Mouse (Mus musculus): Measurements from ENCODE around the gene Slc24a2. TPM values are rescaled to one million over a fixed set of nuclear protein-coding genes. Genes with fewer than 3 reads are reported as not detected.

Gene Slc24a2
- polyA plus RNA-seq, 1 experiment, result not detected

DNA sequence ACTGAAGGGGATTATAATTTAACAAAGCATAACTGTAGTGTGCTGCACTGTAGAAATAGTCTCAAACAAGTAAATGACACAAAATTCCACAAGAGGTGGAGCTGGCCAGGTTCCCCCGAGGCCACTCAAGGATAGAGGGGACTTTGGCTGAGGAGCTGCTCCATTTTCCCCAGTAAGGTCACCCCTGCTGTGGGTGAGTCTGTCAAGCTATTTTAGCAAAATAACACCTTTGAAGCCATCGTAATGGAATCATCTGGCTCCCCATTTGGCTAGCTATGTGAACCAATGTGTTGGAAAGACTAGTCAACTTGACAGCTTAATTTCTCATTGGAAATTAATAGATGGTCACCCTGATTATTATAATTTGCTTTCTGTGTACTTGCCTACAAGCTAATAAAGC, 28.2 kb downstream of the Slc24a2 start:
- H3K27me3 ChIP-seq (ENCODE audit: control insufficient read depth), result no peaks in the 10 kb centered on the region
- H3K36me3 ChIP-seq (ENCODE audit: control insufficient read depth), result no peaks in the 10 kb centered on the region
- H3K4me1 ChIP-seq (ENCODE audit: control insufficient read depth), result no peaks in the 10 kb centered on the region
- TF ChIP-seq TAL1 (IDR thresholded peaks at IDR 0.05; ENCODE audit: low read length), result no peak
- TF ChIP-seq GATA1 (IDR thresholded peaks at IDR 0.05; ENCODE audit: low read length), result no peak
- peaks cover 7% of the 10 kb centered on the region; the same call in 1 of the 2 replicates for H3K9me3 ChIP-seq (ENCODE audit: control insufficient read depth, low read length)
- H3K4me3 ChIP-seq (replicated peaks), result no peak overlapping the region

DNA sequence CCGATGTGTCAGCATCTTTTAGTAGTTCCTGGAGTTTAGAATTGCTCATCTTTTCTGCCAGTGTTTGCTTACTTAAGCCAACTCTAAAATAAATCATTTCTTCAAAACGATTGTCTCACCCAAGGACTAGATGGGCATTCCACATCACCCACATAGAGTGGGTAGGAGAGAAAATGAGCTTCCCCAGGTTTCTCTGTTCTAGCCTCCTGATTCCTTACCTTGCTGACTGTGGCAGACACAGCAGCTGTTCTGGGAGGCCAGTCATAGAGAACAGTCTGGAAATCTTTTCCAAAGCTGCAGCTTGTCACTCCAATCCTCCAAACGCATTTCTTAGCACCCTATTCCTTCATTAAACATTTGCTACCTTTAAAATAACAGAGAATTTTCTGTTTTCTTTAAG, 29.0 kb downstream of the Slc24a2 start:
- Histone ChIP-seq H3K36me3 (ENCODE audit: control insufficient read depth) (no peaks in the 10 kb centered on the region), H3K4me1 (ENCODE audit: control insufficient read depth) (no peaks in the 10 kb centered on the region), H3K4me3 (replicated peaks) (no peak overlapping the region), H3K9me3 (ENCODE audit: control insufficient read depth, low read length) (peaks cover 7% of the 10 kb centered on the region; the same call in 1 of the 2 replicates), H3K27me3 (ENCODE audit: control insufficient read depth) (no peaks in the 10 kb centered on the region)
- TF ChIP-seq GATA1 (IDR thresholded peaks at IDR 0.05; ENCODE audit: low read length), result no peak
- no peak for TF ChIP-seq TAL1 (IDR thresholded peaks at IDR 0.05; ENCODE audit: low read length)

GRCm38 (mm10) chr4:87184147-87184930, 45.9 kb downstream of the Slc24a2 start:
- Histone ChIP-seq H3K9me3 (ENCODE audit: control insufficient read depth, low read length) (no peaks in the 10 kb centered on the region), H3K4me3 (replicated peaks) (no peak overlapping the region), H3K4me1 (ENCODE audit: control insufficient read depth) (no peaks in the 10 kb centered on the region), H3K36me3 (ENCODE audit: control insufficient read depth) (no peaks in the 10 kb centered on the region), H3K27me3 (ENCODE audit: control insufficient read depth) (no peaks in the 10 kb centered on the region)
- TF ChIP-seq GATA1 (IDR thresholded peaks at IDR 0.05; ENCODE audit: low read length) (no peak), TAL1 (IDR thresholded peaks at IDR 0.05; ENCODE audit: low read length) (no peak)

- no peaks in the 10 kb centered on the region for H3K4me1 ChIP-seq (ENCODE audit: control insufficient read depth)
- no peak overlapping the region for H3K4me3 ChIP-seq (replicated peaks)
Observed at GRCm38 (mm10) chr4:87177116-87177515, 53.2 kb downstream of the Slc24a2 start.

DNA sequence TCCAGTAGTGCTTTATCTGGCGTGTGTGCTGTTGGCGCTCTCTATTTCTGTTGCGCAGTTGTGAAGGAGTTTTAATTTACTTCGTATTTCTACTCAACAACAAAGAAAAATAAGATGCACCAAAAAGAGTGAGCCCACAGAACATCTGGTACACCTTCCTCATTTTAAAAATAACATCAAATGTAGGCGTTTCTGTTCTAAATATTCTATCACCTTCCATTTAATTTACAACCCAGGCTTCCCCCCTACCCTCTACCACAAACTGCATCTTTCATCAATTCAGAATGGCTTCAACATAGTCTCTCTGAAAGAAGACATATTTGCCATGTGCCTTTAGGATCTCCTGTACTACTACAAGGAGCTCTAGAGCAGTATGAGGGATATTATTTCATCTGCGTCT, 66.3 kb downstream of the Slc24a2 start:
- no peaks in the 10 kb centered on the region for H3K36me3 ChIP-seq (ENCODE audit: control insufficient read depth)
- no peak overlapping the region for H3K4me3 ChIP-seq (replicated peaks)
- H3K9me3 ChIP-seq (ENCODE audit: control insufficient read depth, low read length), result no peaks in the 10 kb centered on the region
- TF ChIP-seq GATA1 (IDR thresholded peaks at IDR 0.05; ENCODE audit: low read length) (no peak), TAL1 (IDR thresholded peaks at IDR 0.05; ENCODE audit: low read length) (no peak)
- no peaks in the 10 kb centered on the region for H3K4me1 ChIP-seq (ENCODE audit: control insufficient read depth)
- H3K27me3 ChIP-seq (ENCODE audit: control insufficient read depth), result no peaks in the 10 kb centered on the region

More at GRCm38 (mm10) chr4:87177116-87177515, 53.2 kb downstream of the Slc24a2 start:
- no peaks in the 10 kb centered on the region for H3K27me3 ChIP-seq (ENCODE audit: control insufficient read depth)
- peaks cover 4% of the 10 kb centered on the region; the same call in 1 of the 2 replicates for H3K9me3 ChIP-seq (ENCODE audit: control insufficient read depth, low read length)
- no peak for TF ChIP-seq TAL1 (IDR thresholded peaks at IDR 0.05; ENCODE audit: low read length)
- TF ChIP-seq GATA1 (IDR thresholded peaks at IDR 0.05; ENCODE audit: low read length), result no peak
- no peaks in the 10 kb centered on the region for H3K36me3 ChIP-seq (ENCODE audit: control insufficient read depth)

- H3K9me3 ChIP-seq (ENCODE audit: control insufficient read depth, low read length), result peaks cover 3% of the 10 kb centered on the region; the same call in 1 of the 2 replicates
- H3K27me3 ChIP-seq (ENCODE audit: control insufficient read depth), result no peaks in the 10 kb centered on the region
- no peaks in the 10 kb centered on the region for H3K36me3 ChIP-seq (ENCODE audit: control insufficient read depth)
- TF ChIP-seq GATA1 (IDR thresholded peaks at IDR 0.05; ENCODE audit: low read length) (no peak), TAL1 (IDR thresholded peaks at IDR 0.05; ENCODE audit: low read length) (no peak)
- H3K4me3 ChIP-seq (replicated peaks), result no peak overlapping the region
- no peaks in the 10 kb centered on the region for H3K4me1 ChIP-seq (ENCODE audit: control insufficient read depth)
Observed at GRCm38 (mm10) chr4:87158053-87158452, 72.2 kb downstream of the Slc24a2 start.

DNA sequence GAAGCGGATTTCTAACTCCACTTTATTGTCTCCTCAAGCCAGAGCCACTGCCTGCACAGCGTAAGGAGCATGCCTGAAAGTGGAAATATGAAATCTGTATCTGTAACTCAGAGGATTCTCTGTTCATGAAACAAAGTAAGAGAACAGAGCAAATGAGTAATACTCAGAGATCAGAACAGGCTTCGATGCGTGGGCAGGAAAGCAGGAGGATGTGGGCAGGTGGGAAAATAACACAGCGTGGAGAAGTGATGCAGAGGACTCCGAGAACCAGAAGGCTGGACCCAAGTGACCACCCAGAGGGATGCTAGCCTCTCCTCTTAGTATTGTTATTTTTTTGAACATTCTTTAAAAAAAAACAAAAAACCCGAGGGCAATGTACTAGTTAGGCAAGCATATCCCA, 78.3 kb downstream of the Slc24a2 start:
- H3K4me3 ChIP-seq (replicated peaks), result no peak overlapping the region
- no peaks in the 10 kb centered on the region for H3K36me3 ChIP-seq (ENCODE audit: control insufficient read depth)
- no peaks in the 10 kb centered on the region for H3K4me1 ChIP-seq (ENCODE audit: control insufficient read depth)
- peaks cover 3% of the 10 kb centered on the region; the same call in 1 of the 2 replicates for H3K9me3 ChIP-seq (ENCODE audit: control insufficient read depth, low read length)
- TF ChIP-seq TAL1 (IDR thresholded peaks at IDR 0.05; ENCODE audit: low read length) (no peak), GATA1 (IDR thresholded peaks at IDR 0.05; ENCODE audit: low read length) (no peak)
- no peaks in the 10 kb centered on the region for H3K27me3 ChIP-seq (ENCODE audit: control insufficient read depth)

DNA sequence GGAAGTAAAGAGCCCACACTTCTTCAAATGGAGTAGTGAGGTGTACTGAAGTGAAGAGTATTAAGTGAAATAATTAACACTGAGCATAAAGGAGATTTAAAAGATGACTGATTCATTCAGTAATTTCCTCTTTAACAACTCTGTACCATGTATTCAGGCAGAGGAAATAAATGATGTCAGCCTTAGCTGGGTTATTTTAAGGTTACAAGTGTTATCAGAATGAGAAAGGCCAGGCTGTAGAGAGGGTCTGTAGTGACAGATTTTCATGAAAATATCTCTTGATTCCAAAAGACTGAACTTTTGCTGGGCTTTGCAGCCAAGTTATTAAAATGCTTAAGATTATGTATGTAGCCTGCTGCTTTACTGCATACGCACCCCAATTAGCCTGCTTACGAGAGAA, 80.7 kb downstream of the Slc24a2 start:
- Histone ChIP-seq H3K4me1 (ENCODE audit: control insufficient read depth) (no peaks in the 10 kb centered on the region), H3K36me3 (ENCODE audit: control insufficient read depth) (no peaks in the 10 kb centered on the region), H3K9me3 (ENCODE audit: control insufficient read depth, low read length) (no peaks in the 10 kb centered on the region), H3K27me3 (ENCODE audit: control insufficient read depth) (no peaks in the 10 kb centered on the region), H3K4me3 (replicated peaks) (no peak overlapping the region)
- TF ChIP-seq TAL1 (IDR thresholded peaks at IDR 0.05; ENCODE audit: low read length) (no peak), GATA1 (IDR thresholded peaks at IDR 0.05; ENCODE audit: low read length) (no peak)

DNA sequence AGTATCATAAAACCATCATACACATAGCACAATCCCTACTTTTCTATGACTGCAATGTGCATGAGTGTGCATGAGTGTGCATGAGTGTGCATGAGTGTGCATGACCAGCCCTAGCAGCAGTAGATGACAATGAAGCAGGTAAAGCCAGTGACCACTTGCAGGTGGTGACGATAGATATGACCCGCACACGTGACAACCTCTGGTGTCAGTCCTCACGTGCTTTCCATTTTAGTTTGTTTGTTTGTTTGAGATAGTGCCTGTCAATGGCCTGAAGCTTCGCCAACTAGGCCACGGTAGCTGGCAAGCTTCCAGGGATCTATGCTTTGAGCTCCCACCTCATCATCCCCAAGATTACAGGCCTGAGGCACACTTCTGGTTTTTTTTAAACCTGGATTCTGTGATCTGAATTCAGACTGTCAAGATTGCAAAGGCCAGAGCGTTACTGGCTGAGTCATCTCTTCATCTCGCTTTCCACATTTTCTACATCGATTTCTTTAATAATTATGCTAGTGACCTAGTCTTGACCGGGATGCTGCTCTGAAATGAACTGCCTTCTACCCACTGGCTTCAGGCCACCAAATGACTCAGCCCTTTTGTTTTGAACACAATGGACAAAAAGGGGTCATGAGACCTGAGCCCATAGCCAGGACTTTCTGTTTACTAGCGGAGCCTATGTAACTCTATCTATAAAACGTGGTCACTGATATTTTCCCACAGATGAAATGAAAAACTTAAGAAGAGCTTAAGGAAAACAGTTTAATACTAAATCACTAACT, 88.5 kb downstream of the Slc24a2 start:
- Histone ChIP-seq H3K4me3 (replicated peaks) (no peak overlapping the region), H3K27me3 (ENCODE audit: control insufficient read depth) (no peaks in the 10 kb centered on the region), H3K4me1 (ENCODE audit: control insufficient read depth) (no peaks in the 10 kb centered on the region), H3K9me3 (ENCODE audit: control insufficient read depth, low read length) (peaks cover 14% of the 10 kb centered on the region), H3K36me3 (ENCODE audit: control insufficient read depth) (no peaks in the 10 kb centered on the region)
- TF ChIP-seq TAL1 (IDR thresholded peaks at IDR 0.05; ENCODE audit: low read length), result no peak
- no peak for TF ChIP-seq GATA1 (IDR thresholded peaks at IDR 0.05; ENCODE audit: low read length)

All from erythroblast, embryonic 14.5 days (primary cell).